Mouse (Mus musculus) kidney, adult 8-10 months (tissue): ENCODE results near the gene Bex4.
"Not testable (repeated sequence)": the region's sequence is repeated elsewhere in the genome, so short reads cannot be mapped to it uniquely, and the experiment has no call there.

Experiments used
- DNase-seq, 2 experiments: peaks; one replicate each; pipeline ENCODE4 v3.0.0; 2022

Gene Bex4

DNA sequence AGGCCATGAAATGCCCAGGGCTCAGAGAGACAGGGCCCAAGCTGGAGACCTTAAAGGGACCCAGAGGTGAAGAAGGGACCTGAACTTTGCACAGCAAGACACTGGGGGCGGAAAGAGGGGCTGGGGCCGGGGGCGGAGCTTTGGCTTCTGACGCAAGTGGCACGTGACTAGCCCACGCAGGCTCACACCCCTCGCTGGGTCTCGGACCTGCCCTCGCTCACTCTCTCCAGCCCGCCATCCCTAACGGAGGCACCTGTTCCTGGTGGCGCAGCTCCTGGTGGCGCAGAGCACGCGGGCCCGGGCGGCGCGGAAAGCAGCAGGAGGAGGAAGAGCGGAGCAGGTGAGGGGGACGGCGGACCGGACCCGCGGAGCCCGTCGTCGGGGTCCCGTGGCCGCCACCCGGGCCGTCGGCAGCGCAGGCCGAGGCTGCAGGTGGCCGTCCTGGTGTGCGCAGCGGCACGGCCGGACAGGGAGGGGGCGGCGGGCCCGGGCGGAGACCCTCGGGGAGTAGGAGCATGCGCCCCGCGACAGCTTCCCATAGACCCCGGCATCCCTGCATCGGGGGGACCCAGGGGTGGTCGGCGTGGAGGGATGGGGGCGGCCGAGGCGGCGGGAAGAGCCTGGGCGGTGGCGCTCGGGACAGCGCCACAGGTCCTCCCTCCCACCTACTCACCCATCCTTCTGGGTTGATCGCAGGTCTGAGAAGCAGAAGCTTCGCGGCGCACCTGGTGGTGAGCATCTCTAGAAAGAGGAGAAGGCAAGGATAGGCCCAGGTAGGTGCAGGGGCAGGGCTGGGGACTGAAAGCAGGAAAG, at the start of gene Bex4:
Gene Bex4, plus strand, starts transcription at position 170 of the 813 bp plus-strand sequence.
- DNase-seq = not testable (repeated sequence)

DNA sequence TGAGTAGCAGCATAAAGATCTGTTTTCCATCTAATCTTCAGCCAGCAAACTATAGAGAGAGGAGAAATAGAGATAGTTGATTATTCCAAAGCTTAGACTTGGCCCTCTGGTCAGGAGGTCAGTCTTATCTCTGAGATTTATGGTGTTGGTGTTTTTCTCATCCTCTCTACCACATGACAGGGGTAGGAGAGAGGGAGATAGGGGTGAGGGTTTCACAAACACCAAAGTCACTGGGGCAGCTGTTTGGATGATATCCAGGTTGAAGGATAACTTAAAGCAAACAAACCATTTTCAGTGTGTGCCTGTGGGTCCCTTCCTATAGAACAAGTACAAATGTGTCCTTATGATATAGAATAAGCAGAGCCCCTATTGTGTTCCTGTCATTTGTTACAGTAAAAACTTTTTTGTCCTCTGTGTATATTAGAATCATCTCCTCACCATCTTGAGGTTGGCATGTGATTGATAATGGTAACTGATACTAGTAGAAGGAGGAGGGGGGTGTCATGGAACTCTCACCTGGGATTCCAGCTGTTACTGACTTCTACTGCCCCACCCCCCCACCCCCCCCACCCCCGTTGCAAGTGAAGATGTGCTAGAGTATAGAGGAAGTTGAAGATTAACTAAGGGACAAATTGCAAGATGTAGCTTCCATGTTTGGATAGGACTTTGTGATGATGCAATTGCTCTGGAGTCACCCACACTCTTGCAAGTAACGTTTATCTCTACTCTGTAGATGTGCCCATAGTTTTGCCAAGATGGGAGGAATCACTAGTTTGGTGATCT, 46.1 kb upstream of the Bex4 start:
- no peak for DNase-seq

DNA sequence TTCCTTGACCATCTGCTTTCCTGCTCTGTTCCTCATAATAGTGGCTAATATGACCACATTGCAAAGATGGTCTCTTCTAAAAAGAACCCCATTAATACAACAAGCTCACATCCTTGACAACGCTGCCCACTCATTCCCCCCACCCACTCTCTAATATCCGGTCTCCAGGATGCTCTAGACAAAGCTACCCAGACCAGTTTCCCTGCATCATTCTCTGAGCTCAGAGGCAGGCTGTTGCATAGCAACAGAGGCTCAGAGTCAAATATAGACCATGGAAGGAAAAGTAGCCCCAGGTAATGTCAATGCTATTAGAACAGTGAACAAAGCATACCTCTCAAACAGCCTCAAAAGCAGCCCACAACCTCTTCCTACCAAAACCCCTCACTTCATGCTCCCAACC, 44.4 kb upstream of the Bex4 start:
- DNase-seq = no peak

DNA sequence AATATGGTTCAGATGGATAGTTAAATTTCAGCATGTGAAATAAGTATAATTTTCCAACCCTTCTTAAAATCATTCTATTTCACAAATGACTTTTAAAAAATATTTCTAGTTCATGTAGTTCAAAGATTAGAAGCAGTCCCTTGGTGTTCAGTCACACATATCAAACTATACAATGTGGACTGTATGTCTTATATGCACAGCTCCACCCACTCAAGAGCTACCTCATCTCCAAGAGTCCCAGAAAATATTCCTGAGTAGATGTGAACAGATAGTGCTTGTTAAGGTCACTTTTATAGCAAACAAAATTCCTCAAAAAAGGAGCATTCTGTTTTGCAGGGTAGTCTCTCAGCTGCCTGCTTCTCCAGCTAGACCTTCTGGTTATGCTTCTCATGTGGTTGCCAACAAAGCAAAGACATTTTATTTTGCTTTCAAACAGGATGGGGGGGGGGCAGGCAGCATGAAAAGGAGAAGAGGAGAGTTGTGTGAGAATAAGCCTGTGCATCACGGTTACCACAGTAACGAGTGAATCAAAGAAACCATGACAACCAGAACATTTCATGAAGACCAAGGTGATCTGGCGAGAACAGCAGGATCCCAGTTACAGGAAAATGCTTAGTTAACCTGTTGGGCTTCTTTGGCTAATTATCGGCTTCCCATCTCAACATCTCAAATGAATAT, 34.6 kb upstream of the Bex4 start:
- DNase-seq = no peak

DNA sequence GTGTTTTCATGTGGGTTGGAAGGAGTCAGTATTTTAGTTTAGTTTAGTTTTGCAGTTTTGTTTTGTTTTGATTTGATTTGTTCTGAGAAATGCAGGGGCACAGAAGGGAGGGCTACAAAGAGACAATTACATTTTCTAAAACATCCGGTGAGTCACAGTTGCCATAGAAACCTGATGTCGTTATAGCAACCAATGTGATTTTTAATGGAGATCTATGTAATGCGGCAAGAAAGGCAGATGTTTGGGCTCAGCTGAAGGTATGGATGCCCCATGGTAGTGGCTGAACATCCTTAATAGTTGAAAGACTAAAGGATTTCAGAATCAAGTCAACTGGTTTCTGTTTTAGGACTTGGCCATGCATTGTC, 34.1 kb upstream of the Bex4 start:
- DNase-seq = no peak

DNA sequence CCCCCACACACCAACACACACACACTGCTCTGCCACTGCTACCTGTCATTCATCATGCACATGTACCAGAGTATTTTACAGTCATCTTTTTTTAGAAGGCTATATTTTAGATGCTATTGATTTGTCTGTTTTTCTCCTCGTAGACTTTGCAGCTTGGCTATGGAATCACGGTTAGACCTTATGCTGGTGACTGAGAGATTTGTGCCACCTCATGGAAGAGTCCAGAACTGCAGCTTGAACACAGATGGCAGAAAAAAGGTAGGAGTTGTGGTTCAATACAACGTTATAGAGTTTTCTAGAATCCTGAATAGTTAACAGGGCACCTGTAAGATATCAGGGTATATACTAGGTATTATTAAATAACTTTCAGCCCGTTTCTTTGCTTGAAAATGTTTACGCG, 30.9 kb upstream of the Bex4 start:
- DNase-seq = peak; percentile 7 to 40

DNA sequence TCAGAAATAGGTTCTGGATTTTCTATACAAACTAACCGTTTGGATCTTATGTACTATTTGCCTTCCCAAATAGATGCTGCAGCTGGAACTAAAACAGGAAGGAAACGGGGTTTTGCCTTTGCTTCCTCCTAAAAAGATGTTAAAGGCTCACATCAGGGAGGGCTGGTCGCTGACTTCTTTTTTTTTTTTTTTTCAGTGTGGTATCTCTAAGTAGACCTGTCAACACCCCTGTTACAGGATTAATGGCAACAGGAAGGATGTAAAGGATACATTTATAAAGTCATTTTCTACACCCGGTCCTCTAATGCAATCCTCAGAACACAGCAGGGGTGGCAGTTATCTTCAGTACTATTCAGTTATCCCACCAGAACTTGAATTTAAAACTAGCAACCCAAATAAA, 23.8 kb upstream of the Bex4 start:
- DNase-seq = no peak

DNA sequence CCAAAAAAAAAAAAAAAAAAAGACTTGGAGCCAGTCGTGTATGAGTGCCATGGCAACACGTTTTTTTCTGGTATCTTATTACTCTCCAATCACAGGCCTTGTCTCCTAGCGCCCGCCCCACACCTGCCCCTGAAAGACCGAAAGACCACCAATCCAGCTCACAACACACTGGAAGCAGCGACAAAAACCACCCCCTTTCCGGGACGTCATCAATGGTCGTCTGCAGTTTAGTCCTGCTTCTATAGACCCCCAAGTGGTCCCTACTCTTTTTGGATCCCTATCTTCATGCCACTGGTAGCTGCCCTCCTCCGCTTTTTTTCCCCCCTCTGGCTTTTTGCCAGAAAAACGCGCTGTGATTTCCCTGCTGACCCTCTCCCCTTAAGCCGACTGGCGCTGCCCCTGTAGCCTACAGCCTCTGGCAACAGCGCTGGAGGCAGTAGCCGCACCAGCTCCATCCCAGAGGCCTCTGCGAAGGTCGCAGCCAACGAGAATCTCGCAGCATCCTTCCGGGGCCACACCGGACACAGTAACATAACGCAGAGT, 23.3 kb upstream of the Bex4 start:
- no peak for DNase-seq

DNA sequence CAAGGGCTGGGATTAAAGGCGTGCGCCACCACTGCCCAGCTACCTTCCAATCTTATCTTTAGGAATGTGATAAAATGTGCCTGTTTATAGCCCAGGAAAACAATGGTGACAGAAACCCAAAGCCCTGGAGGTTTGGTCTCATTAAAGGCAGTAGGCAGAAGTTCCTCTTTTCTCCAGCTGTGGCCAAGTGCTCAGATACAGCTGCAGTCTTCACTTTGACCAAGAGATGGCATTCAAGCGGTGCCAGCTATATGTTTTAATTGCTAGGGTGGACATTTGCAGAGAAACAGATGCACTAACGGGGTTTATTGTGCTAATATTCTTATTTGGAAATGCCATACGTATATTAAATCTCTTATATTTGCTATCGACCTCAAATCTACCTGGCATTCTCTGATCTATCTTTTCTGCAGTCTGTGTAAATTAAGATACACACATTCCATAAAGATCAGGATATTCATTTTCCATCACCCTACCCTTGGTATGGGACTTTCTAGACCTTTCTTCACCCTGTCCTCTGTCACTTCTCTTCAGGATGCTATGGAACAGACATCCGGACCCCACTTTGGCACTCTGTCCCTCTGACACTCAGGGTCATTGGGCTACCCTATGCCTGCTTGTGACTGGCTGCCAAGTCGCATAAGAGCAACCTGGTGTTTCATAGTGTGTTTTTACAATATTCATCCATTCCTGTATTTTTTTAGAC, 11.6 kb upstream of the Bex4 start:
- no peak for DNase-seq

DNA sequence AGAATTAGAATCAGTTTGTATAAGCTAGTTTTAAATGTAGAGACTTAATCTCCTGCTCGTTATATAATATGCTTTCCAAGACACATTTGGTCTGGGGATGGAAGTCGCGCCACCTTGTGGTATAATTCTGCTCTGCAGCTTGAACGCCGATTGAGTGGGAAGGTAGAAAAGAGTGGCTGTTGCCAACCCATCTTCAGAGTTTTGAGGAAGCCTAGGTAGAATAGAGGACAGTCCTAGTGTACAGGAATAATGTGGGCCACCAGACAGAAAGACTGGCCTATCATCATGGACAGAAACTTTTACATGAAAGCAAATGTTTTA, 11.1 kb upstream of the Bex4 start:
- peak; percentile 6 to 52 for DNase-seq

DNA sequence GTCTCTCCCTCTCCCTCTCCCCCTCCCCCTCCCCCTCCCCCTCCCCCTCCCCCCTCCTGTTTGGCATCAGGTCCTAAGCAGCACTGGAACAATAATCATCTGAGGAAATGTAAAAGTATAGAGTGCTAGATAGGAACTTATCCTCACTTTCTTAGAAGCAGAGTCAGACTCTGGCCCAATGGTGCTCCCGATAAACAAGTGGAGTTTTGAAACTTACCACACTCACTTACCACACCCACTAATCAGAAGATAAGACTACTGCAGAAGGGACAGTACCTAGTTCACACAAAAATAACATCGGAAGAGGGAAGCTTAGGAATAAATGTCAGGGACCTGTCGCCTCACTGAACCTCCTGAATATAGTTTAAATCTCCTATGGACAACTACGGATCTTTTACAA, 3.2 kb upstream of the Bex4 start:
- no peak for DNase-seq

DNA sequence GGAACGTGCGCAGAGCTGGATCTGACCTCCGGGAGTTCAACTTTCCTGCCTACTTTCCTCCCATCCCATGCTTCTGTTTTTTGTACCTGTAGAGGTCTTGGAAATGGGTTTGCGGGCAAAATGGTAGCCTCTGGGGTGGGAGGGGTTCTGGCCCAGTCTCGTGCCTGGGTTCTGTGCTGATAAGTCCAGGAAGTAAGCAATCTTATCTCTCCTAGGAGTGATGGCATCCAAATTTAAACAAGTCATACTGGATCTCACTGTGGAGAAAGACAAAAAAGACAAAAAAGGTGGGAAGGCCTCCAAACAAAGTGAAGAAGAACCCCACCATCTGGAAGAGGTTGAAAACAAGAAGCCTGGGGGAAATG, 826 bp downstream of the Bex4 start:
- DNase-seq = not testable (repeated sequence)

DNA sequence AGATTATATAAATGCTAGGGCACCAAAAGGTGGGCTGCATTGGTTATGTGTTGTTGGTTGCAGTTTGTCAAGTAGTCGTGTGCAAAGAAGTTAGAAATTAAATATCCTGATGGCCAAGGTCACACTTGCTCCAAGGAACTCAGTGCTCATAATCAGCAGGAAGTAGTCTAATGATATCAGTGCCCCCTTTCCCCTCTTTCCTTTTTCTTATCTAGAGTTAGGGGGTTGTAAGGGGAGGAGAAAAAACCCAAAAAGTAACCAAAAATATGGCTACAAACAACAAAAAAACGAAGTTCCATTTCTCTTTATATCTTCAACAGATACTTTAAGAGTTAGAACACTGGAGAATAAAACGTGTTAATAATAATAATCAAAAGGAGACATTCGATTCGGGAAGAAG, 2.6 kb downstream of the Bex4 start:
- DNase-seq = no peak

DNA sequence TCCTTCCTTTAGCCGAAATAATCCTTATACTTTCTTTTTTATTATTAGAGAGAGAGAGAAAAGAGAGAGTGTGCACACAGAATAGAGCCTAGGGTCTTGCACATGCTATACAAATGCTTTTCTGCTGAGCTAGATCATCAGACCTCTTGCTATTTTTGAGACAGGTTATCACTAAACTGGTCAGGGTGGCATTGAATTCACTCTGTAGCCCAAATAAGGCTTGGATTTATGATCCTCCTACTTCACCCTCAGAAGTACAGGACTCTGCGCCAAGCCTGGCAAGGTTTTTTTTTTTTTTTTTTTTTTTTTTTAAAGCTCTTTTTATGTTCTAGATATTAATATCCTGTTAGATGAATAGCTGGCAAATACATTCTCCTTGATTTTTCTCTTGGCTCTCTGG, 4.9 kb downstream of the Bex4 start:
- DNase-seq = no peak

DNA sequence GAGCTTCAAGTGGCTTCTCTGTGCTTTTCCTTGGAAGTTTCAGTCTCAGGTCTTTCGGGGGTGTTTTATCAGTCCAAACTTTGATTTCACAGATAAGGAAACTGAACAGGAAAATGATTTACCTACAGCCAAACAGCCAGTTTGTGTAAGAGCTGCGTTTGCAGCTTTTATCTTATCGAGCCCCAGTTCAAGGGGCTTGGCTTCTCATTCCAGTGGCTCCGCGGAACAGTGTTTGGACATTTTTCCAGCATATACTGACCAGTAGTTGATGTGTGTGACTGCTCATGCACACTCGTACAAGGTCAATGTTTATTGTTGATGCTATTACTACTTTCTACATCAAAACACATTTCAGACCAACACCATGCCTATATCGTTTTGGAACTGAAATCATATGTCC, 5.4 kb downstream of the Bex4 start:
- DNase-seq = no peak

DNA sequence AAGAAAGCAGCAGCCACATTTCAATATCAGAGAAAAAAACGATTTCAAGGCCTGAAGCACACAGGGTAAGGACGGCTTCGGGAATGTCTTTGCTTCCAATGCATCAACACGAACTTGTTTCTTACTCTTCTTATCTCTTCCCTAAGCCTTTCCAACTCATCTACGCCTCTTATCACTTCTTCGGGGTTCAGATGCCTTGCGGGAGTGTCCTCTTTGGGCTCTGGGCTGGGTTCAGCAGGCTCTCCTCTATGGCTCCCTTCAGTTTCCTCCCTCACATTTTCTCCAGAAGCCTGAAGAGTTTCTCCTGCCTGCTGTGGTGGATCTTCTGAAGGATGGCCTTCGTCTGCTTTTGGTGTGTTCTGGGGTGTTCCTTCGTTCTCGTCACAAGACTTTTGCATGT, 31.8 kb downstream of the Bex4 start:
- no peak for DNase-seq

DNA sequence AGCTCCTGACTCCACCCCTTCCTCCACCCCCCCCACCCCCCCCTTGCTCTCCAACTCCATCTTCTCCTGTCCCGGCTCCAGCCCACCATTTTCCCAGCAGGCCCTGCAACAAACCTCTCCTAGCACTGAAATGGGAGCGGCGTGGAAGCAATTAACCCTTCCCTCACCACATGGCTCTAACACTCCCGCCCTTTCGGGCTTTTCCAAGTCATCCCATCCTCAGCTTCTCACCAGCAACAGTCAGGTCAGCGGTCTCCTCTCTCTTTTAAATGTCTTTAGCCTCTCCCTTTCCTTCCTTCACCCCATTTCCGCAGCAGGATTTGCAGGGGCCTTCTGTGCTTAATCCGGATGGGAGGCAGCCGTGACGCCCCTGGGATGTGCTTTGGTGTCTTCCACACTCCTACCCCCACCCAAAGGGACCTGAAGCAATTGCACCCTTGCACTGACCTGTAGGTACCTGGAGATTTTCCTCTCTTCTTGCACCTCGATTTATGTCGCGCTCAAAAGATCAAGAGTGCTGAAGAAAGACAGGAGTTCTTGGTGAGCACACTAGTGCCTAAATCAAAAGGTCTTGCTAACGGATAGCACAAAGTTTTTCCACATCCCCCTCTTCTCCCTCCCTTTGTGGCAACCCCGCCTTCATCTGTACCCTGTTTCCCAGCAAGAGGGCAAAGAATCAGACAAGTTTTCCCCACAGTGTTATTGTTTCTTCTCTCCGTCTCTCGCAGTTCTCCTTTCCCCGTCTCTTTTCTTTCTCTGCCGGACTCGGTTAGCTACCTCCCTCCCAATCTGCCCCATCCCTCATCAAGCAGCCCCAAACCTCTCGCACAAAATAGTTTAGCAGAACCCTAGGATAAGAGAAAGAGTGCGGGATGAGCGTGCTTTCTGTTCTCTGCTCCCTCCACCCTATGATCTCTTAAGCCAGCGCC, 32.7 kb downstream of the Bex4 start:
- peak; percentile 36 to 49 for DNase-seq

DNA sequence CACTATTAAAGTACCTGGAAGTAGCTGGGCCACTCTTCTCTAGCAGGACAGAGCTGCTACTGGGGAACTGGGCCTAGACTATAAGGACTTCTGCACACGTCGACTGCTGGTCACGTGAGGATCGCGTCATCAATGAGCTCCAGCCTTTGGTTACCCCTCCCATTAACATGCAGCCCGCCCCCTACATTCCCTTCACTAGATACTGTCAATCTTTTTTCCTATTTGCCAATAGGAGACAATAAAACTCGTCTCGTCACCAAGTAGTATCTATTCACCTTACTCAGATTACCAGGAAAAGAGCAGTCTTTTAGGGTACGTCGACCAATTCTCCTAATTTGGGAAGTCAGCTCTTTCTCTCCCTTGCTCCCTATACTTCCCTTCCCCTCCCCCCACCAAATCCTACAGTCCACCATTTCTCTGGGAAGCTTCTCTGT, 33.3 kb downstream of the Bex4 start, which contains the start of gene Tceal8:
Gene Tceal8, minus strand, starts transcription at position 225 of the 434 bp plus-strand sequence.
- peak; percentile 74 to 85 for DNase-seq

DNA sequence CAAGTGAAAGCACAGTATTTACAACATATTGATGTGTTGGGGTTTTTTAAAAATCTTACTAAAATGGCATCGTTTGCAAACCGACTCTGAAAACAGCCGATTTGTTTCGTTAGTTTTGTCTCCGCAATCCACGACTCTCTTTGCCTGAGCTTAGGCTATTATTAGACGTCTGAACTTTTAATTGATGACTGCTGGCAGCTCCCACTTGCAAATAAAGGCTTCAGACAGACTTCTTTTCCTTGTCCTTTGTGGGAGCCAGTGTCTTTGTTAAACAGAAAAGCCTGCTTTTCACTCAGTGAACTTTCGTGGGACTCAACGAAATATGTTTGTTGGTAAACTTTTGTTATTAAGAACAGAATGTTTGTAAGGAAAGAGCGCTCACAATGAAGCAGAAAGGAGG, 34.0 kb downstream of the Bex4 start:
- no peak for DNase-seq

DNA sequence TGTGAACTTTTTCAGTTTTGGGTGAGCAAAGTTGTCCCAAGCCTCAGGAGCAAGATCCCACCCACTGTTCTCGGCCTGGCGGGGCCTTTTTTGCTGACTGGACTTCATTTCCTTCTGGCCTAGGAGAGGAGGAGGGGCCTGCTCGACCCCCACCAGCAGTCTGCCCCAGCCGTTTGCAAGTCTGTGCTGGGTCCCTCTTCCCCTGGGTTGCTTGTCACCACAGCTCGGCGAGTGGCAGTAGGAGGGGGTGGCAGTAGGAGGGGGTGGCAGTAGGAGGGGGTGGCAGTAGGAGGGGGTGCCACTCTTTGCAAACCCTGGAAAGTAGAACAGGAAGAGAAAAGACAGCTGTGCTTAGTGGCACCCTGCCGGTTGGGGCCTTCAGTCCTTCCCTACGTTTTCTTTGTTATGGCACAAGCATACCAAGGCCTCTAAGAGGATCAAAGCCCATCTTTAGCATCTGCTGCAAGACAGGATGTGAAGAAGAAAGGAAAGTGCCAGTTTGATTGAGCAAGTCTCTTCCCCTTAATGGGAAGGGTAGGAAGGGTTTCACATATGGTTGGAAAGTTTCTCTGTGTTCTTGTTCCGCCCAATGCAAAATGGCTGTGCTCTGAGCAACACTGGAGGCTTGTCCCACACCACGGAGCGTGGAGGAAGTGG, 42.2 kb downstream of the Bex4 start:
- no peak for DNase-seq

DNA sequence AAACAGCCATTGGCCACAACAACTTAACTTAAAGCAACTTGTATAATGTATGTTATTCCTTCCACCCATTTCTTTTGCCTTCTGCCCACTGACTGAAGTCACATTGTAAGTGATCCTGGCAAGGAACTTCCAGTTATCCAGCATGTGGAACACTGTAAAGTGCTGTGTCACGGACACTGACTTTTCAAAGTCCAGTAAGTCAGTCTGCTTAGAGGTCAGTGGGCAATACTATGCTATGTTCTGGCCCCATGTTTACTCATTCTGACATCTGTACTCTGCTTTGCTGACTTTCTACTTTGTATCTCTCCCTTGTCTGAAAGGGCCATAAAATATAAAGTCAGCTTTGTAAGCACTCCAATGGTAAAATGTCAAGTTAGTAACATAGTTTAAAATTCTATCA, 44.3 kb downstream of the Bex4 start:
- no peak for DNase-seq
